Mouse (Mus musculus) forebrain, embryonic 14.5 days (tissue): ENCODE results near the gene Mrps15. TPM values are rescaled to one million over a fixed set of nuclear protein-coding genes. Genes with fewer than 3 reads are reported as not detected.
"Not testable (repeated sequence)": the region's sequence is repeated elsewhere in the genome, so short reads cannot be mapped to it uniquely, and the experiment has no call there.

Experiments
- ATAC-seq: fragments of 200-750 bp; cut with Nextera tagmentation; 2 replicates; pipeline ENCODE4 v1.8.0; 2017; ENCODE audit warnings: mild to moderate bottlenecking, moderate library complexity
- DNase-seq: peaks from one replicate; pipeline ENCODE4 v3.0.0-alpha.2; 2015; ENCODE audit warnings: low spot score
- H3K27ac ChIP-seq: fragments of 300-500 bp; sonication (generic); 2 replicates; pipeline ENCODE4 v1.5.1; 2014; ENCODE audit warnings: low read depth, mild to moderate bottlenecking, control low read depth, low read length, moderate library complexity
- H3K27me3 ChIP-seq: fragments of 300-500 bp; sonication (generic); replicated peaks from 2 replicates; pipeline ENCODE4 v1.6.1; 2014; ENCODE audit warnings: low read length, control low read depth, mixed read lengths; ENCODE audit not compliant: control insufficient read depth, insufficient read depth
- H3K36me3 ChIP-seq: fragments of 300-500 bp; sonication (generic); 2 replicates; pipeline ENCODE4 v1.6.1; 2014; ENCODE audit warnings: low read length, control low read depth; ENCODE audit not compliant: control insufficient read depth, insufficient read depth
- H3K4me1 ChIP-seq: fragments of 300-500 bp; sonication (generic); 2 replicates; pipeline ENCODE4 v1.6.1; 2014; ENCODE audit warnings: antibody characterized with exemption, low read length, control low read depth; ENCODE audit not compliant: control insufficient read depth, insufficient read depth
- H3K4me2 ChIP-seq: fragments of 300-500 bp; sonication (generic); 2 replicates; pipeline ENCODE4 v1.6.1; 2014; ENCODE audit warnings: mild to moderate bottlenecking, control low read depth, low read length
- H3K4me3 ChIP-seq: fragments of 300-500 bp; sonication (generic); 2 replicates; pipeline ENCODE4 v1.5.1; 2014; ENCODE audit warnings: low read depth, low read length, control low read depth
- H3K9ac ChIP-seq: fragments of 300-500 bp; sonication (generic); 2 replicates; pipeline ENCODE4 v1.6.1; 2014; ENCODE audit warnings: mild to moderate bottlenecking, low read length, control low read depth, moderate library complexity
- H3K9me3 ChIP-seq: fragments of 300-500 bp; sonication (generic); replicated peaks from 2 replicates; pipeline ENCODE4 v1.6.1; 2016; ENCODE audit warnings: low read length, control low read depth, mixed read lengths; ENCODE audit not compliant: control insufficient read depth
- WGBS: fragments of 180-500 bp; shearing (Covaris S2); extraction: QIAGEN DNeasy Blood & Tissue Kit; methylation state at CpG from one replicate; pipeline ENCODE4 v1.1.7; 2014; 5-methylcytosine and 5-hydroxymethylcytosine counted together
- polyA plus RNA-seq: library from polyadenylated mRNA; unstranded; fragments of >200 nt; fragmentation: Nextera tagmentation; extraction: Ambion mirVana; gene quantifications from 2 replicates; pipeline ENCODE4 v1.2.1, GENCODE M21; 2014

The Mrps15 gene
- polyA plus RNA-seq, 1 experiment from 2014 or later: 124 TPM

DNA sequence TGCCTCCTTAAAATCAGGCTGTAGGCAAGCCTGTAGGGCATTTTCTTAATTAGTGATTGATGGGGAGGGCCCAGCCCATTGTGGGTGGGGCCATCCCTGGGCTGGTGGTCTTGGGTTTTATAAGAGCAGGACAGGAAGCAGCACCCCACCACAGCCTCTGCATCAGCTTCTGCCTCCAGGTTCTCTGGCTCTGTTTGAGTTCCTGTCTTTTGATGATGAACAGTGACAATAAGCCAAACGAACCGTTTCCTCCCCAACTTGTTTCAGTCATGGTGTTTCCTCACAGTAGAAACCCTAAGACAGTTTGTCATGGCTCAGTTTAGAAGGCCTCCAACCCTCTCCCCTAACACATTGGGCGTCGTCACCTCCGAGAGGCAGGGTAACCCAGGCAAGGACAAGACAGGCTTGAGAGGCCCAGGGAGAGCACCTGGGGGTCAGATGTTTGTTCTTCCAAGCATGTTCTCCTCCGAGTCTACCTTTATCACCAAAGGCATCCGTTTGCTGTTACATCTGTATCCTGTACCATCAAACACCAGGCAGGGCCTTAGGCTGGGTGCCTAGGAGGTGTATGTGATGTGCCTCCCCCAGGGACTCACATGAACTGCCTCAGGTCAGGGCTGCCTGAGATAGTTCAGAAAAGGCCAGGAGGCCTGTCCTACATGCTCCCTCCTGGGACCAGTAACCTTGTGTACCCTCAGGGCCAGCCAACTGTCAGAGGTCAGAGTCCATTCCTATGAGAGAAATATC lies 43.5 kb downstream of the Mrps15 start:
- no peaks in the 10 kb centered on the region for H3K27me3 ChIP-seq
- H3K9me3 ChIP-seq: no peaks in the 10 kb centered on the region
- no peaks in the 10 kb centered on the region for H3K4me1 ChIP-seq
- 0 out of 2 replicates have a peak, but pooled peaks cover 14% of the 10 kb centered on the region for H3K36me3 ChIP-seq
- no peak overlapping the region for H3K4me3 ChIP-seq
- DNase-seq: no peak
- 82% methylated on average over 7 of the region's 7 CpGs for WGBS
- H3K27ac ChIP-seq: no peak overlapping the region
- no peak for ATAC-seq
- H3K9ac ChIP-seq: no peak overlapping the region
- H3K4me2 ChIP-seq: no peak overlapping the region

DNA sequence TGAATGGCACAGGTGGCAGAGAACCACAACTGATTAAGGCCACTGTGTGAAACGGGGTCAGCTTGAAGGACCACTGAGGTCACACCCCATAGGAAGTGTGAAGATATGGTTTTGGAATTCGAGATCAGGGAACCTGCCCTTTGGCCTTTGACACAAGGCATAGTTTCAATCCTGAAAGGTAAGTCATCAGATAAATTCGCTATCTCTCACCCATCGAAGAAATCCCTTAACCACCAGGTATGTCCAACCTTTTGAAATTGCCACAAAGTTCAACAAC lies 44.1 kb downstream of the Mrps15 start:
- Histone ChIP-seq H3K27me3 (no peaks in the 10 kb centered on the region), H3K4me1 (no peaks in the 10 kb centered on the region), H3K9me3 (no peaks in the 10 kb centered on the region), H3K27ac (no peak overlapping the region), H3K4me2 (no peak overlapping the region), H3K4me3 (no peak overlapping the region), H3K36me3 (0 out of 2 replicates have a peak, but pooled peaks cover 14% of the 10 kb centered on the region), H3K9ac (no peak overlapping the region)
- no peak for DNase-seq
- no peak for ATAC-seq
- 82% methylated on average over 4 of the region's 4 CpGs for WGBS

DNA sequence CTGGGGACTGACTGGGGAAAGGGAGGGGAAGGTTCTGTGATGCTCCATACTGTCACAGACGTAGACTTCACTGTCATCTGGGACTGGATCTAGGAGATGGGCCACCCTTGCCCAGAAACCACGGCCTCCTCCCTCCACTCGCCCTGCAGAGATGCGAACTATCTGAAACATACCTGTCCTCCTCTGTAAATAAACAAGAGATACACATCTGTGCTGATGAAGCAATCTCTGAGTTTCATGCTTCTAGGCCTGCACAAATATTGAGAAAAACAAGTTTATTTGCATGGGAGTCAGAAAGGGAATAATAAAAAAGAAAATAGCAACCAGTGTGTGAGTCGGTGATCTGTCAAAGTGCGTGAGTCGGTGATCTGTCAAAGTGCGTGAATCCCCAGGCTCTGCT lies 45.1 kb downstream of the Mrps15 start:
- DNase-seq (no peak), ATAC-seq (no peak)
- Histone ChIP-seq H3K4me3 (no peak overlapping the region), H3K27me3 (no peaks in the 10 kb centered on the region), H3K9ac (no peak overlapping the region), H3K27ac (no peak overlapping the region), H3K4me1 (no peaks in the 10 kb centered on the region), H3K36me3 (0 out of 2 replicates have a peak, but pooled peaks cover 14% of the 10 kb centered on the region), H3K4me2 (no peak overlapping the region), H3K9me3 (no peaks in the 10 kb centered on the region)
- 88% methylated on average over 8 of the region's 8 CpGs for WGBS

DNA sequence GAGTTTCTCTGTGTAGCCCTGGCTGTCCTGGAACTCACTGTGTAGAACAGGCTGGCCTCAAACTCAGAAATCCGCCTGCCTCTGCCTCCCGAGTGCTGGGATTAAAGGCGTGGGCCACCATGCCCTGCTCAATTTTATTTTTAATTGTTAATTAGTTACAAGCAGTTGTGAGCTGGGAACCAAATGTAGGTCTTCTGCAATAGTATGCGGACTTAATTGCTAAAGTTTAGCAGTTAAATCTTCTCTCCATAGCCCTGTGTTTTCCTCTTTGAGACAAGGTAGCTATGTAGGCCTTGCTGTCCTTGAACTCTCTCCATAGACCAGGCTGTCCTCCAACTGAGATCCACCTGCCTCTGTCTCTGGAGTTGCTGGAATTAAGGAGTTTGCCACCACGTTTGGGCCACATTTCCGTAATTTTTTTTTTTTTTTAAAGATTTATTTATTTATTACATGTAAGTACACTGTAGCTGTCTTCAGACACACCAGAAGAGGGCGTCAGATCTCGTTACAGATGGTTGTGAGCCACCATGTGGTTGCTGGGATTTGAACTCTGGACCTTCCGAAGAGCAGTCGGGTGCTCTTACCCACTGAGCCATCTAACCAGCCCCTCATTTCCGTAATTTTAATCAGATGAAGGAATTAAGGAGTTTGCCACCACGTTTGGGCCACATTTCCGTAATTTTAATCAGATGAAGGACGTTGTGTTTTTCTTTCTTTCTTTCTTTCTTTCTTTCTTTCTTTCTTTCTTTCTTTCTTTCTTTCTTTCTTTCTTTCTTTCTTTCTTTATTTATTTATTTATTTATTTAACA lies 49.1 kb downstream of the Mrps15 start:
- WGBS: 57% methylated on average over 14 of the region's 14 CpGs
- H3K4me1 ChIP-seq, H3K9ac ChIP-seq, H3K4me3 ChIP-seq, H3K9me3 ChIP-seq, H3K36me3 ChIP-seq, ATAC-seq, H3K27me3 ChIP-seq, DNase-seq: not testable (repeated sequence)
- Histone ChIP-seq H3K27ac (0 out of 2 replicates have a peak overlapping the region, but pooled peaks have one; percentile 76), H3K4me2 (0 out of 2 replicates have a peak overlapping the region, but pooled peaks have one; percentile 63)

DNA sequence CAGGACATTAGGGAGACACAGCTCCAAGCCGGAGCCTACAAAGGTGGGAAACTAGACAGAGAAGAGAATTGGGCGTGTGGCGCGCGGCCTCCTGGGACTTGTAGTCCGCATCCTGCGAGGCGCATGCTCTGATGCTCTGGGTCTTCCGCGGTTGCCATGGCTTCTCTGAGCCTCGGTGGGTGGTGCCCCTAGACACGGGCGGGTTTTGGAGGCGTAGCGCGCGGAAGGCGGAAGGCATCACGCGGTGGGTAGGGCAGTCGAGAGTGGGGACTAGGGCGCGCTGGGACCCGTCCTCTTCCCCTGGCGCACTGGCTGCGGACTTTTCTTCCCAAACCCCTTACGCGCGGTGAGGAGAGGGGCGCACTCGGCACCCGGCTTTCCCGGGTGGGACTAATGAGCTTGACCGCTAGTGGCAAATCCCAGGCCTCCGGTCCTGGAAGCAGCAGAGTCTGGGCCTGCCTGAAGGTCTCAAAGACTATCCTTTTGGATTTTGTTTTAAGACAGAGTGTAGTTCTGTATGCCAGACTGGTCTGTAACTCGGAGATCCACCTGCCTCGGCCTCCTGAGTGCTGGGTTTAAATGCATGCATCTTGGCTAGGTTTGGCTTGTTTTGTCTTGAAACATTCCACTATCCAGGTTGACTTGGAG lies 49.9 kb downstream of the Mrps15 start, which contains the start of gene Lsm10:
Gene Lsm10, plus strand, starts transcription at position 160 of the 648 bp plus-strand sequence.
- WGBS: 4% methylated on average over 36 of the region's 37 CpGs

DNA sequence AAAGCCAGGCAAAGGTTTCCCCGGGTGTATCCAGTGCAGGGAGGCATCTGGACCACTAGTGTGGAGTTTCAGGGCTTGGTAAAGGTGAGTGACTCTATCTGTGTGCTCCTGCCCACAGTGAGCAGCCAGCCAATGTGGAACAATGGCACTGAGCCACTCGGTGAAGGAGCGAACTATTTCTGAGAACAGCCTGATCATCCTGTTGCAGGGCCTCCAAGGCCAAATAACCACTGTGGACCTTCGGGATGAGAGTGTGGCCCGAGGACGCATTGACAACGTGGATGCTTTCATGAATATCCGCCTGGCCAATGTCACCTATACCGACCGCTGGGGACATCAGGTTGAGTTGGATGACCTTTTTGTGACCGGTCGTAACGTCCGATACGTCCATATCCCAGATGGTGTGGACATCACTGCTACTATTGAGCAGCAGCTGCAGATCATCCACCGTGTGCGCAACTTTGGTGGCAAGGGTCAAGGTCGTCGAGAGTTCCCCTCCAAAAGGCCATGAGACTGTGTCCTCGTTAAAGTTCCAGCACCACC lies 51.1 kb downstream of the Mrps15 start:
- H3K36me3 ChIP-seq: 0 out of 2 replicates have a peak, but pooled peaks cover 8% of the 10 kb centered on the region
- WGBS: 95% methylated on average over 20 of the region's 20 CpGs
- no peaks in the 10 kb centered on the region for H3K9me3 ChIP-seq
- no peak overlapping the region for H3K9ac ChIP-seq
- H3K4me1 ChIP-seq: peaks cover 8% of the 10 kb centered on the region
- ATAC-seq (no peak), DNase-seq (no peak)
- no peak overlapping the region for H3K4me2 ChIP-seq
- H3K27me3 ChIP-seq: no peaks in the 10 kb centered on the region
- no peak overlapping the region for H3K27ac ChIP-seq
- H3K4me3 ChIP-seq: no peak overlapping the region

More for the DNA sequence above, 49.9 kb downstream of the Mrps15 start, which contains the start of gene Lsm10:
- peak; percentile 98 for ATAC-seq
- H3K4me1 ChIP-seq: peaks cover 3% of the 10 kb centered on the region; the same call in 1 of the 2 replicates
- H3K4me3 ChIP-seq: peak within 1 kb of the TSS; percentile 59
- H3K27me3 ChIP-seq: no peaks in the 10 kb centered on the region
- H3K27ac ChIP-seq: peak within 1 kb of the TSS; percentile 76
- H3K9me3 ChIP-seq: no peaks in the 10 kb centered on the region
- H3K4me2 ChIP-seq: peak within 1 kb of the TSS; percentile 63
- 0 out of 2 replicates have a peak, but pooled peaks cover 8% of the 10 kb centered on the region for H3K36me3 ChIP-seq
- DNase-seq: peak; percentile 98
- H3K9ac ChIP-seq: peak within 1 kb of the TSS; percentile 76

DNA sequence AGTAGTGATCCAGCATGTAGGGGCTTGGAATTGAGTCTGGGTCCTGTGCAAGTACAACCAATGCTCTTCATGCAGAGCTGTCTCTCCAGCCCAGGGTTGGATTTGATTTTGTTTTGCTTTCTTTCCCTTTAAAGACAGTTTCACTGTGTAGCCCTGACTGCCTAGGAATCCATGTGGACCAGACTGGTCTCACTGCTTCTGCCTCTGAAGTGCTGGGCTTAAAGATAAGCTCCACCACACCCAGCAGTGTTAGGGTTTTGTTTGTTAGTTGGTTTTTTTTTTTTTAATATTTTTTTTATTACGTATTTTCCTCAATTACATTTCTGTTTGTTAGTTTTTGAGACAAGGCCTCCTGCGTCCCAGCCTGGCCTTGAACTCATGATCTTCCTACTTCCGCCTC lies 52.6 kb downstream of the Mrps15 start:
- H3K4me3 ChIP-seq: no peak overlapping the region
- no peak overlapping the region for H3K4me2 ChIP-seq
- H3K27ac ChIP-seq: no peak overlapping the region
- H3K9ac ChIP-seq: no peak overlapping the region
- DNase-seq: no peak
- 89% methylated on average over 3 of the region's 3 CpGs for WGBS
- H3K4me1 ChIP-seq: peaks cover 13% of the 10 kb centered on the region
- no peaks in the 10 kb centered on the region for H3K27me3 ChIP-seq
- 0 out of 2 replicates have a peak, but pooled peaks cover 8% of the 10 kb centered on the region for H3K36me3 ChIP-seq
- ATAC-seq: no peak
- H3K9me3 ChIP-seq: no peaks in the 10 kb centered on the region

DNA sequence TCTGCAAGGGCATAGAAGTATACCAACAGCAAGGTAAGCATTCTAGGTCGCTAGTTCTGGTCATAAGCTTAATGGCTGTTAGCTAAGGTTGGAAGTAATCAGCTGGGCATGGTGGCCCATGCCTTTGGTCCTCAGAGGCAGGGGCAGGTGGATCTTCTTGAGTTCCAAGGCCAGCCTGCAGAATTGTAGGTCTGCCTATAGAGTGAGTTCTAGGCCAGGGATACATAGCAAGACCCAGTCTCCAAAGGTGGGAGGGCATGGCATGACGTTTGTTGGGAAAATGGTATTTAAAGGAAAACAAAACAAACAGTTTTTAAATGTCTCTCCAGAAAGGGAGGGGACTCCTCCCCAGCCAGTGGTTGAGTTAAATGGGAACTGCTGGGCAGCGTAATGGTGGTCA lies 54.0 kb downstream of the Mrps15 start:
- Histone ChIP-seq H3K27ac (no peak overlapping the region), H3K9me3 (no peaks in the 10 kb centered on the region), H3K4me1 (peaks cover 26% of the 10 kb centered on the region), H3K27me3 (no peaks in the 10 kb centered on the region), H3K9ac (no peak overlapping the region), H3K36me3 (0 out of 2 replicates have a peak, but pooled peaks cover 8% of the 10 kb centered on the region), H3K4me3 (no peak overlapping the region), H3K4me2 (no peak overlapping the region)
- ATAC-seq: no peak
- 92% methylated on average over 3 of the region's 3 CpGs for WGBS
- no peak for DNase-seq
